Mouse (Mus musculus): Measurements from ENCODE around the gene Ly6g5b.

DNA sequence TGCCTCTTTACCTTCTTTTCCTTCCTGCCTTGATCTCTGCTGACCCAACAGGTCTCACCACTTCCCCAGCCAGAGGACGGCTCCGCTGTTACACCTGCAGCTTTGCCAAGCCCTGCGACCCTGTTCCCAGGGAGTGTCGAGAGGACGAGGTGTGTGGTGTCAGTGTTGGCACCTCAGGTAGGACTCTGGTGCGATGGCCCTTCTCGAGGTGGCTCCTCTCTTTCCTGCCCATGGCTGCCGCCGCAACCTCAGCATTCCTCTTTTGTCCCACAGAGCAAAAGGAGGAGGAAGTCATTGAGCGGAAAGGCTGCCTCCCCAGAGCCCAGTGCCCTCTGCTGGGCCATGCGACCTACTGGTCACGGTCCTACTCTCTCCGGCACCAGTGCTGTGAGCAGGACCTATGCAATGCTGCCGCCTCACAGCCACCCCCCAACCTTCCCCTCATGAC is 37.4 kb downstream of the Ly6g5b start, which contains the start of gene Ly6g6d:
- peak; percentile 63 for TF ChIP-seq CTCF (IDR thresholded peaks at IDR 0.05; ENCODE audit: low read depth)
- no peak for TF ChIP-seq EP300 (IDR thresholded peaks at IDR 0.05; ENCODE audit: low read depth)

Data from liver, postnatal 0 days (tissue).